Mouse (Mus musculus) thymus, postnatal 36 days (tissue): ENCODE data around the gene Tnr.
A peak's percentile ranks its signal among the peaks of the same experiment; 100 is the strongest.

Experiments used
- DNase-seq, 2 experiments: peaks; one replicate each; pipeline ENCODE4 v3.0.0; 2022; ENCODE audit warnings: mixed read lengths in 2 of 2

The Tnr gene

DNA sequence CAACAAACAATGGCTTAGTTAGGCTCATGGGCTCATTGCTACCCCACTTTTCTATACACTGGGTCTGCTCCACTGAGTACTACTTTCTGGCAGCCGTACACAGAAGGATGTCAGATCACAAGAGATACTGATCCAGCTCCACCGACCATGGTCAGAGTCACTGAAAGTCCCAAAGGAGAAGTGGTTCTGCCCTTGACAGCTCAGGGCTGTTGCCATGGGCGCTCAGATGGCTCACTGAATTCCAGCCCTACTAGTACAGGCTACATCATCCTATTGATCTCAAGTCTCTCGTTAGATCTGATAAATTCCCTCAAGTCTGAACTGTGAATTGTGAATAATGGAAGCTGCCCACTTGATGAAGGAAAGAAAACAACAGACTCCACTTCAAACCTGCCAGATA is 207.3 kb downstream of the Tnr start:
- DNase-seq: no peak

DNA sequence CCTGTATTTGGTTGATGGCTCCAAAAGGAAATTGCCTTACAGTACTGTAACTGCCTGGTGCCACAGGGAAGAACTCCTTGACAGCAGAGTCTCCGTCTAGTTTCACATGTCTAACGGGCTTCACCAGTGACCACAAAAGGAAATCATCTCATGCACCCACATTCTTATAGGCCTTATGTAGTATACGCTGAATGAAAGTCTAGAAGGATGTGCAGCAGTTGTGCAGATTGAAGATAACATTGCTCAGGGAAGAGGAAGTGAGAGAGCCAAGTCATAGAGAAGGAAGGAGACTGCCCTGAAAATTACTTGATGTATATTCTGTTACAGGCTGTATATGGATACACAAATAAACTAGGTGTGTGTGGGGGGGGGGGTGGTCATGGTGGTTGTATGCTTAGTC is 211.5 kb downstream of the Tnr start:
- no peak for DNase-seq

DNA sequence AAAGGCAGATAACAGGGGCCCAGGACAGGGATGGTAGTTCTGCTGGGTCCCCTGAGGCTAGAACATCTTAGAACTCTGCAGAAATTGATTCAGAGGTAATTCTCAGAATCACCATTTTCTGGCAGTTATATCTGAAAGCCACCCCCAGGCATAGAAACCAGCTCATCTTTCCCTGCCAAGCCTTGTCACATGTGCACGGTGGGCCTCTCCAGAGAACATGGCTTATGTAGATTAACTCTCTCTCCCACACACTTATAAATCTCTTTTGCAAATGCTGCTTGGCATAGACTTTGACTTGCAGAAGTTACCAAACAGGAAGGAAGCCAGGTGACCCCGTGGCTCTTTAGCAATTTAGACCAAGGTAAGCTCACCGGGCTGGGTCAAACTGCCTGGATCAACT is 215.9 kb downstream of the Tnr start:
- no peak for DNase-seq

DNA sequence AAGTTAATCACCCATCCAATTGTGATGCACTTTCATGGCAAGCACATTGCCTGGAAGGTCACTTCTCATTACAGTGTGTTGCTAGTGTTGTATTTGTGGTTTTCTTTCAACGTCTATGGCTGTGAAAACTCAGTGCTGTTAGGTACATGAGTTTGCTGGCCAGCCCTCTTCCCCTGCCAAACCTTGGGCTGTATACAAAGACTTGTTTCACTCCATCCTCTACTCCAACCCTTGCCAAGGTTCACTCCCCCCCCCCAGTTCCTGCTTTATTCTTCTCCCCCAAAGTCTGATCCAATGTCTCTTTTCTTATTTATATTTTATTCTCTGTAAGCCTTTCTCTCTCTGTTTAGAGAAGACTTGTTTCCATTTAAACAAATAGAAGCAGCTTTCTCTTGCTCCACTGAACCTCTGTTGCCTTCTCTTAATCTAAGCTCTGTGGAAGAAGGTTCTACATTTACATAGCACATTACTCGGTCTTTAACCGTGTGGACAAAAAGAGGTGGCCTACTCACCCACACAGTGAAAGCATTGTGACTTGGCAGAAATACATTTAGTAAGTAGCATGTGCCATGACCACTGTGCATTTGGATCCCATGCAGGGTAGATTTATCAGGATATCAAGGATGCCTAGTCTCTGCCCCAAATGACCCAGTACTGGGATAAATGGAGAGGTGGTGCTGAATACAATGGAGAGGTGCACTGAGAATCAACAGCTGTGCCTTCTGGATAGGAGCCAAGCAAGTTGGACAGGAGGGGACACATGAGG is 217.9 kb downstream of the Tnr start:
- no peak for DNase-seq

DNA sequence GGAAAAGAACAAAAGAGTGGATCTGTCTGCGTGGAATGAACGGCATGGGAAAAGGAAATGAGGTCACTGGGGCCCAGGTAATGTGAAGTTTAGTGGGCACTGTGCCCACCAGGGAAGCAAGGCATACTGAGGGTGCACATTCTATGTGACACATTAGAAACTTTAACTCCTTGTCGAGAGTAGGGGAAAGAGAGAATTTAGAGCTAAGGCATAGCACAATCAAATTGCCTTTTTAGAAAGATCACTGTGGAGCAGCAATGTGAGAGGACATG is 218.4 kb downstream of the Tnr start:
- no peak for DNase-seq

DNA sequence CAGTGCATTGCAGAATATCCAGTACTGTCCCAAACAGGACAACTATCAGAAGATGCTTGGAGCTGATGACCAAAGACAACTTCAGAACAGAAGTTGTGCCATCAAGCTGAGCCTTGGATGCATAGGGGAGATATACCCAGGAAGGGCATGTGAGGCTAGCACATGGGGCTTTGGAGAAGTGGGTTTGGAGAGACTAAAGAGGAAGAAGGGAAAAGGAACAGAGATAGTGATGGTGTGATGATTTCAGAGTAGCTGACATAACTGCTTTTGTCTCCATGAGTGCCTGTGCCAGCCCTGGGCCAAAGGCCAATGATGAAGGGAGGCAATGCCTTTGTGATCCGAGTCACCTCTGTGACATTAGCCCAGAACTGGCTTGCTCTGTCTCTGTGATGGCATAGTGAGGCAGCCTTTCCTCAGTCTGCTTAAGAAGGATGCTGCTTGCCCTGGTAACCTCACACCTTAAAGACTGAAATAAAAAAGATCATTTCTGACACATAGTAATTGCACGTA is 220.2 kb downstream of the Tnr start:
- no peak for DNase-seq

DNA sequence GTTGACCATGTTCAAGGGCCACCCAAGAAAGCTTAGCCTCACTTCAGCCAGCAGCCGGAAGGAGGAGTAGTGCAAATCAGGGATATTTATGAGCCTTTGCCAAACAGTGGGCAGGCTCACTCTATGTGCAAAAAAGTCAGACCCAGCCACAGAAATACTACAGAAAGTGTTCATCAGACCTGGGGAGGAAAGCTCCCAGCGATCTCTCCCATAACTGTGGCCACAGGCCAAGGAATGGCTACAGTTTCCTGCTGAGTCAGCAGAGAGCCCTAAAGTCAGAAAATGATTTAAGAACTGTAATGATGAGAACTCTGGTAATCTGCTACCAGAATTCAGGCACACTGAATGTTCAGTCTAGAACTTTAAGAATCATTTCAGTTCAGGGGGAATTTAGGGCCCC is 221.7 kb downstream of the Tnr start:
- DNase-seq: no peak

DNA sequence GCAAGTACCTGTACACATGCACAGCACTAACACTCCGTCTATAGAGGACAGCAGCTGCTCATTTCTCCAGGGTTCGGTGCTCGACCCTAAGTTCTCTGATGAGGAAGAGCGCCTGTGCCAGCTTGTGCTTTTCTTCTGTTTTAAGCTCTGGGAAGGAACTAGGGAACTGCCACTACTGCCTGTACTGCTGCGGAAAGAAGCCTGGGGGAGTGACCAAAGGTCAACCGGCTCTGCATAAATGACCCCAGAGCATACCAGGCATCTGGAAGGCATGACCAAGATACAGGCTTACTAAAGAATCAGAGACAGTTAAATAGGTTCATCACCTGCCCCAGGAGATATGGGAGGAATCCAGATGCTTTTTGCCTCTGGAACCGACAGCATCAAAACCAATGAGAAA is 224.4 kb downstream of the Tnr start:
- DNase-seq: no peak

DNA sequence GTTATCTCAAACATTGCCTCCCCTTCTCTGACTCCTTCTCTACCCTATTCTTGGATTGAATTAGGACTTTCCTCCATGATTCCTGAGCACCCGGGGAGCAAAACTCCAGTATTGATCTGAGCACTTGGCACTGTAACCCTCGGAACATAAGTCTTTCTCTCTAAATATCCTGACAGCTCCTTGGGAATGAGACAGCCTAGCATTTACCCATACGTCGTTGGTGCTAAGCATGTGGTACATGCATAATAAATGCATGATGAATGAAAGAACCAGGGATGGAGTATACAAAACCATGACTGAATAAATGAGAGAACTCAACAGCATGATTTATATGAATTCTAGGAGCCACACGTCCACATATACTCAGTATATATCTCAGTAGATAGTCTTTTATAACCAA is 226.8 kb downstream of the Tnr start:
- DNase-seq: no peak

DNA sequence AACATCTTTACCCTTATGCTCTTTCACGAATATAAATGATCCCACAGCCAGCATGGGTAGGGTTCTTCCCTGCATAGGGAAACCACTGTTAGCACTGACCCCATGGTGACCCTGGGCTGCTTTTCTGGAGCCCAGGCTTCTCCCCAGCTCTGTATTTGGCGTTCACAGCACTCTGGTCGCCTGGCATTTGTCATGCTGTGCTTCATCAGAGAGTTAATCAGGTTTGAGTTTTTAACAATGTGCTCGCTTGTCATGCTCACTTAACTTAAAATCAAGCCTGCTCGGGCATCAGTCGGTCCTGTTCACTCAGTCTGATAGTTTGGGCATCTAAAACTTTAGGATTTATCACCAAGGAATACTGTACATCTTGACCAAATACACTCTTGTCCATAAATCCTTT is 227.3 kb downstream of the Tnr start:
- DNase-seq: no peak

DNA sequence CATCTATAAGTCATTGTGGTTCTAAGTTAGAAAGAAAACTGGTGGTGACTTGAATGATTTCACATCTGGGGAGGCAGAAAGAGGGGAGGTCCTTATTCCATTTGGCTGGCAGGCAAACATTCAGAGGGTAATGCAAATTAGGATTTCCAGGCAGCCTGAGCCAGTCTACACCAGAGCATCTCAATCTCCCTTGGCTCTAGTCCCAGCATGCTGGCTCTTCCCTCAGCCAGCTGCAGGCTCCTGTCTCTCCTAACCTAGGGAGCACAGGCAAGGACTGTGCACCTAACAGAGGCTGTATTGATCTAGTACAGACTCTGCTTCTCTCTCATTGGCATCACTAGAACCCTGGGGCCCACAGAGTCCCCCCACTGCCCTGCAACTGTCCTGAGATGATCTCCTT is 237.4 kb downstream of the Tnr start:
- no peak for DNase-seq

DNA sequence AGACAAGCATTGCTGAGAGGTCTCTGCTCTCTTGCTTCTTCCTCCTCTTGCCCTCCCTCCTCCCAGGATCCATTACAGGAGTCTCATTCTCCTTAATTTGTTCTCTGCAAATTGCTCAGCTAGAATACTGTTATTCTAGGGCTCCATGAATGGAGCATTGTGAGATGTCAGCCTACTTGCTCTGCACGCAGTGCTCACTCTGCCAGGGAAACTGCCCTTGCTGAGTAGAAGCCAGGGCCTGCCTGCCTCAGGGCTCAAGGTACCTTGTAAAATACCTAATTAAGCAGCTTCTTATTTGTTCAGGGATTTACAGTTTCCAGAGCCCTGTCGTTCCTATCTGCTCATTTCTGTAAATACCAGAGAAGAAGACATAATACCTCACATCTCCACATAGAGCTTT is 240.3 kb downstream of the Tnr start:
- DNase-seq: no peak

DNA sequence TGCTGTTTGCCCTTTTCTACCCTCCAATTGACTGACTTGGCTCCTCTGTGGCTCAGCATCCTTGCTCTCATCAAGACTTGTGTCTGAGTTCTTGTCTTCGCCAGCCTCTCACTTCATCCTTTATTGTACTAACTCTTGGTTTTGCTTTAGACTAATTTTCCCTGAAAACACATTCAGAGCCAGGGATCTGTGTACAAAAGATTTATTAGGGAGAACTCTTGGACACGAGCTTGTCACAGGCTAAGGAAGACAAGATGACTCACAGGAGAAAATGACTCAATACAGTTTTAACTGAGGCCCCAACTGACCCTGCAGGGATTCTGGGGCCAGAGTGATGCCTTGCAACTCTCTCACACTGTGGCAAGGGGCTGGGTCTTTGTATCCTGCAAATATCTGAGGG is 241.3 kb downstream of the Tnr start:
- no peak for DNase-seq

DNA sequence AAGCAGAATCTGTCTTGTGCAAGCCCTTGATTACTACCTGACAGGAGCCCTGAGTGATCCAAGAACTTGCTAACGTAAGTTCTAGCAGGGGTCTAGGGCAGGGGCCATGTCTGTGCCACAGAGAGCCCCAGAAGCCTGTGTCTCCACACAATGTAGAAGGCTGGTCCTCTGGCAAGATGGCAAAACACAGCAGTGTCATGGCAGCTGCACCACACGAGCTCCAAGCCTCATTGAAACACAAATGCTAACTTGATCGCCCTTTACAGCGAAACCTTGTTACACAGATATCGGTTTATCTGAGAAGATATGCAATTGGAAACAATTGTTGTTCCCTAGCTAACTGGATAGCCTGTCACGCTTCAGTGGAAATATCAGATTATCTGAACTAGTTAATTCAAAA is 246.4 kb downstream of the Tnr start:
- DNase-seq: no peak

DNA sequence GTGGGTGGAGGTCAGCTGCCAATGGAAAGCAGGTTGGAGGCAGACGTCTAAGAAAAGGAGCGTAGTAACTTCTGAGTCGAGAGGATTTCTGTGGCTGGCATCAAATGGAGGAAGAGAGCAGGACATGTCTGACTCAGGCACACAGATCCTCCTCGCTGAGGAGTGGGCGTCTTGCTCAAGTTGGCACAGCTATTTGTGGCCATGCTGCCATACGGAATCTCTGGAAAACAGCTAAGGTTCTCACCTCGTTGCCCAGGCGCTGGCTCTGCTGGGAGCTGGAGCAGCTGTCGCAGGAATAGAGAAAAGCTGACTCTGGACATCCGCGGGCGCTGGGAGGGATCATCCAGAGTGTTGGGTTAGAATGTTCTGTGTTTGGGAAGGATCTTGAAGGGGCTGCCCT is 250.1 kb downstream of the Tnr start:
- DNase-seq: peak; percentile 4 to 9

DNA sequence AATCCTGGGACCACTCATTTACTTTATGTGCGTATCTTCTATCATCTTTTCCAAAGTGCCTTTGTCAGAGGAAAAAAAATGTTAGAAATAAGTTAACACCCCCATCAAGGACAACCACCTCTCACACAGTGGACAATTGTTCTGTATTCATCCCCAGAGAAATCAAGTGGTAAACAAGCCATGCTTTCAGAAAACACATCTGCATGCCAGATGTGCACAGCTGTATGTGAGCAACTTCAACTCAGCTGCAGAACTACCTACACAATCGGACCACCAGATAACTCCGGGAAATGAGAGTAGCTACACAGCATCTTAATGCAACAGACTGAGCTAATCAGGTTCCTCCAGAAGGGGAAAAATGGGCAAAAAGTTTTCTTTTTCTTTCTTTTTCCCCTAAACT is 251.6 kb downstream of the Tnr start:
- no peak for DNase-seq

DNA sequence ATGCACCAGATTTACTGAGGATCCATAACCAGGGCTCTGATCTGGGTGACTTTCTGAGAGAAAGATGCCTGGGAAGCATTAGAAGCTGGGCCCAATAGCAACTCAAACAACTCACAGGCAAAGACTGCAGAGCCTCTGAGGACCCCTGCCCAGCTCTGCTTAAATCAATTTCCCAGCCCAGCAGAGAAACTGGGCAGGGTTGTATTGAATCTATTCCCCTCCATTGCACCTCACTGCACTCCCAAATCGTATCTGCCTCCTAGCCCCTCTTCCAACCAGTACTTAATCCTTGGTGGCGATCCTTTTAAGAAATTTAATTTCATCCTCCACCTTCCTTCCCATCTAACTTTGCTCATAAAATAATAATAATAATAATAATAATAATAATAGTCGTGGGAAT is 253.5 kb downstream of the Tnr start:
- no peak for DNase-seq

DNA sequence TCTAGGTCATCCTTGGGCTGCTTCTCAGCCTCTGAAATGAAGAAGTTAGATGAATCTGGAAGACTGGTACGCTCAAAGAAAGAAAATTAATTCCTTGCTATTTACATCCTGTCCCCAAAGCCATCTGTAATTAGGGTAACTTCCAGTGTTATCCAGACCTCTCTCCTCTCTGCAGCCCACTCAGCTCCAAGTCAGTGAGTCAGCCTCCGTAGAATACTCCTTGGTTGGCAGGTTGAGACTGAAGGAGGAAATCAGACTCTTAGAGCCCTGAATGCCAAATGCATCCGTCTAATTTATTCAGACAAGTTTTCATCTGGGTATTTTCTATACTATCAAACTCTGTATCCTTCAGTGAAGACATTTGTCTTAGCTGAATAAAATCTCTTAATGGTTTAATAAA is 255.9 kb downstream of the Tnr start:
- no peak for DNase-seq

DNA sequence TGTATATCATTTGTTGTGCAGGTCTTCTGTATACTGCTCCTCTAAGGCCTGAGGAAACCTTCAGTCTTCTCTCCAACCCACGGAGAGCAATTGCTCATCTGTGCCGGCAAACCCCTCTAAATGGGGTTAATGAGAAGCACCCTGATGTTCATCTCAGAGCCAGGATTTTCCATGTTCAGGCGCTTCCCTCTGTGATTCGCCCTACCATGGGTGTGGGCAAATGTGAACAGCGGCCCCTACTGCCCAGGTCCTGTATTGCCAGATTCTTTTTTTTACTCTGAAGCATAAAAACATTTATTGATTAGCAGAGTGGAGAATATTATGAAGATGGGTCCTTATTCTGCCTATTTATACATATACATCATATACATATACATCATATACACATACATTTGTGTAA is 260.3 kb downstream of the Tnr start:
- DNase-seq: peak; percentile 9 to 38

DNA sequence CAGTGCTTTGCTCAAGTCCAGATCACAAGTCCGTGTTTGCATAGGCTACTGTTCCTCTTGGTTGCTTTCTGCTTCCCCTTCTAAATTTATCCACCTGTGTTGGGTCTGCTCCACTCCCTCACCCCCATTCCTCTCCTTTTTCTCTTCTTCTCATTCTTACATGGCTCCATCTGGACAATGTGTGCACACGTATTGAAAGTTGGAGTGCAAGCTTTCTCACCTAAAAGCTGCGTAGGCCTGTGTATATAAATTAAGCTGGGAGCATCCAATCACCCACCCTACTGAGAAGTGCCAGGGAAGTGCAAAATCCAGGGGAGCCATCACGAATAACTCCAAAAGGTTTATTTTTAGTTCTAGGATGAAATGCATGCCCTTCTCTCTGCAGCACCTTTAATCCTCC is 264.7 kb downstream of the Tnr start:
- no peak for DNase-seq

DNA sequence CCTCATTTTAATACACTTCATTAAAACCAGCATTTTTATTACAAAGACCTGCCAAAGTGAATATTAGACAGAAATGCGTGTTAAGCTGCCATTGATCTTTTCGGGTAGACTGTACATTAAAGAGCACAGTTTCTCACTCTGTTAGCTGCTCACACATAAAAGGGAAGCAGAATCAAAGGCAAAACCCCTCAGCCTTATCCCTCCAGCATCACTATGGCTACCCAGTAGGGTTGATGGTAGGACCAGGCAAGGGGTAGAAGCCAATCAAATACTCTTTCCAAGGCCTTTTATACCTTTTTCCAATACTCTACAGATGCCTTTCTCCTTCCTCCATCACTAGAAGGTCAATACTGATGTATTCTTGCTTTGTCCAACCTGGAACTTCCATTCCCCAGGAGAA is 269.0 kb downstream of the Tnr start:
- DNase-seq: no peak

DNA sequence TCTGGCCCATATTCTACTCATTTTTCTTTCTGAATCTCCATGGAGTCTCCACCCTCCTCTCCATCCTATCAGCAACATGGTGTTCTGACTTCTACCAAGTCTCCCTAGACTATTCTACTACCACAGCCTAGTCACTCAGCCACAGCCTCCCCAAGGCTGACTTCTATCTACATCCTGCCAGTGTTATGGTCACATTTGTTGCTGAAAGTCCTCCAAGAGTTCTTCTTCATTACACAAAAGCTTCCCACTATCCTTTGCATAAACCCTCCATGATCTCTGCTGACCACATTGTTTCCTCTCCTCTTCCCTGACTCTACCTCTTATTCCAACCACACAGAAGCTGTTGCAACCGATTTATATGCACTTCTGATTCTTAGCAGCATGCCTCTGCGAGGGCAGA is 272.5 kb downstream of the Tnr start:
- DNase-seq: no peak

DNA sequence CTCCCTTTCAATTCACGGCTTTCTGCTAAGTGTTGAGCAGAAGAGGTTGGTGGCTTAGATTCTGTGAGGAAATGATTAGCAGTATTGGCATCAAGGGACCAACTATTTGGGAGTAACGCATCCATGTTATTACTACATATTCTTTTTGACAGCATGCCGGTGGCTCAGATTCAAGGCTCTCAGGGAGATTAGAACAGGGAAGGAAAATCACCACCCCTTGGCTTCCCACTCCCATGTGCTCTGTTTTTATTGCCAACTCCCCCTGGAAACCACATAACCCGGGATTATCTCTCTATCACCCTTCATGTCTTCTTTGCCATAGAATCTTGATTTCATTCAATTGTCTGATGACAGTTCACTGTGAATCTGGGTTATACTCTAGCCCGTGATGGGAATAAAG is 276.8 kb downstream of the Tnr start:
- no peak for DNase-seq

DNA sequence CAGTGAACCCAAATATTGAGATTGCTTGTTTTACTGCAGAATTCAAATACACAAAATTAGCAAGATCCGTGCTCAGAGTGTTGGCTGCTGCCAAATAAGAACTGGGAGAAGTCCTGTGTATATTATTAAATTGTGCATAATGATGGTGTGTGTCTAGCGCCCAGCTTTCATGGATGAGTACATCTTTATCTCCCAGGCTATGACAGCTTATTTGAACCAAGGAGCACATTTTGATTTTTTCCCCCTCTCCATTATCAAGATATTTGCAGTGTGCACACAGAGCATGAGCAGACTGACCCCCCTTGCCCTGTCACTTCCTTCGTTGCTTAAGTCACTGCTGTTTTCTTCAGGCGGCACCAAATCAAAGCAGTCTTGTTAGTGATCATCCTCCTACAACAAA is 278.2 kb downstream of the Tnr start:
- DNase-seq: no peak

DNA sequence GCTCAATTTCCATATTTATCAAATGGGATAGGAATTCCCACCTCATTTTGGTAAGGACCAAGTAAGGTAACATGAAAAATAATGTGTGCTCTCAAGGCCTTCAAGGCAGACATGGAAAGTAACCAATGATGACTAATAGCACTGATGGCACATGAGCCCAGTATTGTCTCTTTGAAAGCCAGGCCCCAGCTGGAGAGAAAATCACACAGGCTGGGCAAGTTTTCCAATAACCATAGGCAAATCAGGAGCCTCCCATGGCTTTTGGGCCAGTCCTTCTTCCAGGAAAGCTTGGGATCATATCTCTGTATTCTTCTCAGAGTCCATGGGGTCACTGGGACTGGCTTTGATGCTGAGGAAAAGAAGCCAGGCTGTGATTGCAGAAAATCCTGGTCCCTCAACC is 280.1 kb downstream of the Tnr start:
- no peak for DNase-seq

DNA sequence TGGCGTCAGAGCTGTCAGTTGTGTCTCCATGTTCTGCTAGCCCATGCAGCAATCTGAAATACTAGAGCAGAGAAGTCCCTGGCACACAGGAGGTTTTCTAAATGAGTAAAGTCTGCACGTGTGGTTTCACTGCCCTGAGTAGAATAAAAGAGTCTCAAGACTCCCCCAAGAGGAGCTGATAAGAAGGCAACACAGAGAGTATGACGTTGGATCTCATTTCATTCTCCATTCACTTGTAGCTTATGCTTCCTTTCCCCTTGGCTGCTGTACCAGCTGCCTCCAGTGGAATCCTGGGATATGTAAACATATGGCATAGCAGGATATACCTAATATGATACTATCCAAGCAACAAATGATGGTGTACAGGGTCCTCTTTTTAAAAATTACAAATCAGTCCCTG is 285.9 kb downstream of the Tnr start:
- DNase-seq: no peak
